ENCODE assay signal across 8 mouse cellular contexts in the genomic region with DNA sequence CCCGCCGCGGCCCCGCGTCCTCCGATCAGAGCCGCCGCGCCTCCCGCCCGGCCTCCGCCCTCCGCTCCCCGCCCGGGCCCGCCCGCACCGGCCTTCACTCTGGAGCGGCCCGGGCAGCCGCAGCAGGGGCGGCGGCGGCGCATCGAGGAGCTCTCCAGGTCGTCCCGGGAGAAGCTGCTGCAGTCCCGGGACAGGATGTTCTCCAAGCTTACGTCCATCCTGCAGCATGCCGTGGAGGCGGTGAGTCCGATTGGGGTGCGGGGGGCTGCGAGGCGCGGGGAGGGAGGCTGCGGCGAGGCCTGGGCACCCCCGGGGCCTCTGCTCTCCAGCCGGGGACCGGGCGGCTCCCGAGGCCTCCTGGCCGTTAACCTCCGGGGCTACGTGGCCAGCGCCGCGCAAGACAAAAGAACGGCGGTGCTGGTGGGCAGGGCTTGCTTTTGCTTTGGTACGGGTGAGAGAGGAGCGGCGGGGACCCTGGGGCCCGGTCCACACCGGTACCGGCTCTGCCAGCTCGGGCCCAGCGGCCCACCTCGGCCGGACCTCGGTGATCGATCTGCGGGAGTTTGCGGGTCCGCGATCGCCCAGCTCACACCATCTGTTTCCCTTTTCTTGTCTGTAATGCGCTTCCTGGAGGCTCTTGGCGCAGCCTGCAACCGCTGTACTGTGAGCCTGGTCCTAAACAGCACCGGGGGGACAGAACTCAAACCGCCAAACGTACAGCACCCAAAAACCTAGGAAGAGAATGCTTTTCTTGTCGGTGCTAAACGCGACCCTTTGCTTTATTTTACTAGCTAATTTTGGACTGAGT. TPM values are rescaled to one million over a fixed set of nuclear protein-coding genes. Genes with fewer than 3 reads are reported as not detected.
DNase-seq lines count a peak whose midpoint lies in the region; ATAC-seq and TF ChIP-seq lines count a peak whose summit lies in the region.

No protein-coding gene starts in this region.

- no peaks in the 10 kb centered on the region for H3K27me3 ChIP-seq in forebrain, embryonic 15.5 days
- no peaks in the 10 kb centered on the region for H3K27me3 ChIP-seq in spleen, adult 2 months (ENCODE audit: control insufficient read depth, insufficient read depth, low read length)

- no peak for TF ChIP-seq CTCF in spleen, adult 2 months (IDR thresholded peaks at IDR 0.05; ENCODE audit: extremely low read depth, insufficient read depth, insufficient read length, insufficient replicate concordance)

- peak overlapping the region; percentile 99 for H3K9ac ChIP-seq in forebrain, embryonic 15.5 days (replicated peaks)

- H3K9me3 ChIP-seq in forebrain, embryonic 15.5 days: no peaks in the 10 kb centered on the region

- H3K4me3 ChIP-seq in forebrain, embryonic 15.5 days: peak overlapping the region; percentile 88
- H3K4me3 ChIP-seq in spleen, adult 2 months (ENCODE audit: extremely low read depth, insufficient read depth, insufficient read length): peak overlapping the region; percentile 94

- peaks cover 55% of the 10 kb centered on the region for H3K4me1 ChIP-seq in forebrain, embryonic 15.5 days
- peaks cover 36% of the 10 kb centered on the region for H3K4me1 ChIP-seq in spleen, adult 2 months (ENCODE audit: control insufficient read depth, insufficient read depth, insufficient read length)

- peak overlapping the region; percentile 94 for H3K27ac ChIP-seq in forebrain, embryonic 15.5 days (replicated peaks)
- peak overlapping the region; percentile 88 for H3K27ac ChIP-seq in spleen, adult 2 months (ENCODE audit: insufficient read depth, low read length)

- intact Hi-C loops in left cerebral cortex, postnatal 36 days (cut with DNase I): no loop called here

- no peaks in the 10 kb centered on the region for H3K36me3 ChIP-seq in forebrain, embryonic 15.5 days
- H3K36me3 ChIP-seq in spleen, adult 2 months (ENCODE audit: control insufficient read depth, insufficient read depth, low read length): no peaks in the 10 kb centered on the region

- peak; percentile 9 for ATAC-seq in frontal cortex, adult (ENCODE audit: low TSS enrichment)
- peak; percentile 77 for ATAC-seq in forebrain, embryonic 15.5 days (replicated peaks)
- 0 out of 2 replicates have a peak, but pooled peaks have one; percentile 5 for ATAC-seq in megakaryocyte-erythroid progenitor cell, adult 5-6 weeks (replicated peaks; ENCODE audit: low FRiP score, low TSS enrichment, poor library complexity, severe bottlenecking)

- no peak for TF ChIP-seq POLR2A in spleen, adult 2 months (IDR thresholded peaks at IDR 0.05; ENCODE audit: low read depth, low read length)

- under 1% methylated on average over 71 of the region's 78 CpGs for WGBS in forebrain, embryonic 15.5 days
- under 1% methylated on average over 75 of the region's 78 CpGs for WGBS in spleen, adult 2 months

- DNase-seq in frontal cortex, adult 2 months (ENCODE audit: extremely low spot score in 1 of 2, low spot score in 1 of 2): no peak
- peak; percentile 27 for DNase-seq in adrenal gland, postnatal 4 days (ENCODE audit: low spot score in 2 of 2)
- DNase-seq in heart, postnatal 4 days: peak; percentile 64
- peak; percentile 57 to 70 for DNase-seq in left cerebral cortex, postnatal 36 days (ENCODE audit: low spot score in 2 of 2)
- DNase-seq in spleen, adult 2 months (ENCODE audit: low read depth in 1 of 2, low spot score in 2 of 2): peak in 1 of 2 experiments; percentile 42

- peak overlapping the region; percentile 52 for H3K4me2 ChIP-seq in forebrain, embryonic 15.5 days (replicated peaks)

RNA-seq across cellular contexts. Expression of a gene that starts 0.9 kb away (rescaled TPM):
- 17.0 and 18.3 TPM in 2 replicates for polyA plus RNA-seq in frontal cortex, adult 2 months (2012; rRNA removed)
- total RNA-seq in adrenal gland, postnatal 4 days (2021): 10 to 100 TPM; 28.6 to 30.0 TPM
- polyA plus RNA-seq in forebrain, embryonic 15.5 days (2015; fragmentation: Nextera tagmentation; extraction: Ambion mirVana): 13.8 and 15.7 TPM in 2 replicates
- 10 to 100 TPM; 18.6 to 19.4 TPM for total RNA-seq in heart, postnatal 4 days (2021)
- total RNA-seq in left cerebral cortex, postnatal 36 days (2021): 10 to 100 TPM; 23.4 to 24.3 TPM
- 20.3 and 23.7 TPM in 2 replicates for total RNA-seq in megakaryocyte-erythroid progenitor cell, adult 5-6 weeks (2014; fragmentation: Nextera tagmentation)
- total RNA-seq in megakaryocyte-erythroid progenitor cell, adult 5-6 weeks (2017): 9.7 and 14.6 TPM in 2 replicates
- 7.9 and 8.8 TPM in 2 replicates for polyA plus RNA-seq in spleen, adult 2 months (2012; rRNA removed)

RNA-seq across cellular contexts. Expression of a gene that starts 46.6 kb away (rescaled TPM):
- 54.2 and 56.0 TPM in 2 replicates for polyA plus RNA-seq in frontal cortex, adult 2 months (2012; rRNA removed)
- 10 to 100 TPM; 50.9 to 59.8 TPM for total RNA-seq in adrenal gland, postnatal 4 days (2021)
- 37.8 TPM in 2 replicates for polyA plus RNA-seq in forebrain, embryonic 15.5 days (2015; fragmentation: Nextera tagmentation; extraction: Ambion mirVana)
- total RNA-seq in heart, postnatal 4 days (2021): 100 to 1,000 TPM; 312 to 353 TPM
- total RNA-seq in left cerebral cortex, postnatal 36 days (2021): 100 to 1,000 TPM in 1 of 2 experiments, 10 to 100 TPM in 1; 98.4 to 129 TPM
- 9.2 and 10.9 TPM in 2 replicates for total RNA-seq in megakaryocyte-erythroid progenitor cell, adult 5-6 weeks (2014; fragmentation: Nextera tagmentation)
- 1.5 and 6.3 TPM in 2 replicates for total RNA-seq in megakaryocyte-erythroid progenitor cell, adult 5-6 weeks (2017)
- polyA plus RNA-seq in spleen, adult 2 months (2012; rRNA removed): 53.8 and 62.0 TPM in 2 replicates

Comparison
In these comparisons a context has a peak if more than half of its experiments do, and no peak if none do; other contexts are left out.
1. ATAC-seq: peak in every context shown above with its lines; median percentile 77 in forebrain, embryonic 15.5 days; 9 in frontal cortex, adult; 5 in megakaryocyte-erythroid progenitor cell, adult 5-6 weeks.
2. DNase-seq: peak in adrenal gland, postnatal 4 days (2 of 2), heart, postnatal 4 days (single experiment) and left cerebral cortex, postnatal 36 days (2 of 2); none in frontal cortex, adult 2 months (0 of 2).
3. RNA of a gene that starts 46.6 kb away (total RNA-seq): 312 to 353 TPM in heart, postnatal 4 days, 98.4 to 129 TPM in left cerebral cortex, postnatal 36 days and 50.9 to 59.8 TPM in adrenal gland, postnatal 4 days; 1.5 to 10.9 TPM in megakaryocyte-erythroid progenitor cell, adult 5-6 weeks; every median in the first group is over 4 times any median in the second.